ENCODE assay signal across 8 mouse cellular contexts in genomic region chr17:24649581-24650069, GRCm38 (mm10). TPM values are rescaled to one million over a fixed set of nuclear protein-coding genes. Genes with fewer than 3 reads are reported as not detected.
A peak's percentile ranks its signal among the peaks of the same experiment; 100 is the strongest.
DNase-seq lines count a peak whose midpoint lies in the region; ATAC-seq lines count a peak whose summit lies in the region.

No protein-coding gene starts in this region.

- H3K4me1 ChIP-seq in forebrain, embryonic 16.5 days (replicated peaks; ENCODE audit: control insufficient read depth, insufficient read depth, low read length), result peaks cover 16% of the 10 kb centered on the region
- H3K4me1 ChIP-seq in intestine, embryonic 15.5 days (replicated peaks), result peaks cover 32% of the 10 kb centered on the region

- H3K9me3 ChIP-seq in forebrain, embryonic 16.5 days (ENCODE audit: control insufficient read depth, low read length), result no peaks in the 10 kb centered on the region
- no peaks in the 10 kb centered on the region for H3K9me3 ChIP-seq in intestine, embryonic 15.5 days

- no peak overlapping the region for H3K27ac ChIP-seq in forebrain, embryonic 16.5 days (ENCODE audit: low read length)
- H3K27ac ChIP-seq in intestine, embryonic 15.5 days, result peak overlapping the region; percentile 65

- peak overlapping the region; percentile 100 for H3K4me2 ChIP-seq in forebrain, embryonic 16.5 days (ENCODE audit: low read length)
- H3K4me2 ChIP-seq in intestine, embryonic 15.5 days (replicated peaks), result peak overlapping the region; percentile 99

- peak; percentile 39 for ATAC-seq in forebrain, embryonic 16.5 days
- peak; percentile 65 for ATAC-seq in intestine, embryonic 15.5 days
- ATAC-seq in megakaryocyte progenitor cell, adult 5-6 weeks (replicated peaks; ENCODE audit: poor library complexity), result no peak

- 1% methylated on average over 35 of the region's 35 CpGs for WGBS in forebrain, embryonic 16.5 days
- WGBS in intestine, embryonic 15.5 days, result 1% methylated on average over 35 of the region's 35 CpGs

- H3K9ac ChIP-seq in forebrain, embryonic 16.5 days (replicated peaks; ENCODE audit: low read depth, low read length), result peak overlapping the region; percentile 84
- peak overlapping the region; percentile 82 for H3K9ac ChIP-seq in intestine, embryonic 15.5 days

- H3K36me3 ChIP-seq in forebrain, embryonic 16.5 days (ENCODE audit: control insufficient read depth, insufficient read depth), result no peaks in the 10 kb centered on the region
- H3K36me3 ChIP-seq in intestine, embryonic 15.5 days, result no peaks in the 10 kb centered on the region

- peak overlapping the region; percentile 71 for H3K4me3 ChIP-seq in forebrain, embryonic 16.5 days (replicated peaks; ENCODE audit: low read length)
- peak overlapping the region; percentile 72 for H3K4me3 ChIP-seq in intestine, embryonic 15.5 days (replicated peaks)

- DNase-seq in ovary, postnatal 36 days (ENCODE audit: low spot score), result peak; percentile 59
- DNase-seq in ovary, postnatal 10 days (ENCODE audit: low spot score), result no peak
- peak; percentile 60 to 74 for DNase-seq in adrenal gland, postnatal 36 days
- peak; percentile 74 to 79 for DNase-seq in lung, adult 18-20 months
- DNase-seq in retina, embryonic 14.5 days (ENCODE audit: low spot score), result peak; percentile 46

- H3K27me3 ChIP-seq in forebrain, embryonic 16.5 days (replicated peaks; ENCODE audit: control insufficient read depth, insufficient read depth, low read length), result no peaks in the 10 kb centered on the region
- H3K27me3 ChIP-seq in intestine, embryonic 15.5 days (replicated peaks), result no peaks in the 10 kb centered on the region

RNA-seq across cellular contexts. Expression of gene Slc9a3r2, which starts 0.5 kb away (rescaled TPM):
- total RNA-seq in adrenal gland, postnatal 36 days (2021), result 10 to 100 TPM; 48.0 to 88.5 TPM
- 28.1 and 31.2 TPM in 2 replicates for polyA plus RNA-seq in forebrain, embryonic 16.5 days (2015; fragmentation: Nextera tagmentation; extraction: Ambion mirVana)
- 43.9 and 49.2 TPM in 2 replicates for polyA plus RNA-seq in intestine, embryonic 15.5 days (2015; fragmentation: Nextera tagmentation; extraction: Ambion mirVana)
- total RNA-seq in megakaryocyte progenitor cell, adult 5-6 weeks (2015), result 1.2 and 2.6 TPM in 2 replicates
- 1.4 and 1.6 TPM in 2 replicates for total RNA-seq in megakaryocyte progenitor cell, adult 5-6 weeks (2017)

RNA-seq across cellular contexts. Expression of gene Npw, which starts 8.6 kb away (rescaled TPM):
- not detected for total RNA-seq in adrenal gland, postnatal 36 days (2021)
- not detected in 2 replicates for polyA plus RNA-seq in forebrain, embryonic 16.5 days (2015; fragmentation: Nextera tagmentation; extraction: Ambion mirVana)
- 0.30 and 0.56 TPM in 2 replicates for polyA plus RNA-seq in intestine, embryonic 15.5 days (2015; fragmentation: Nextera tagmentation; extraction: Ambion mirVana)
- total RNA-seq in megakaryocyte progenitor cell, adult 5-6 weeks (2015), result not detected in 2 replicates
- not detected in 2 replicates for total RNA-seq in megakaryocyte progenitor cell, adult 5-6 weeks (2017)

RNA-seq across cellular contexts. Expression of gene Nthl1, which starts 17.1 kb away (rescaled TPM):
- 1 to 10 TPM; 7.8 TPM for total RNA-seq in adrenal gland, postnatal 36 days (2021)
- 13.4 and 14.4 TPM in 2 replicates for polyA plus RNA-seq in forebrain, embryonic 16.5 days (2015; fragmentation: Nextera tagmentation; extraction: Ambion mirVana)
- 15.6 and 18.1 TPM in 2 replicates for polyA plus RNA-seq in intestine, embryonic 15.5 days (2015; fragmentation: Nextera tagmentation; extraction: Ambion mirVana)
- 5.7 and 6.7 TPM in 2 replicates for total RNA-seq in megakaryocyte progenitor cell, adult 5-6 weeks (2015)
- 12.0 and 13.6 TPM in 2 replicates for total RNA-seq in megakaryocyte progenitor cell, adult 5-6 weeks (2017)

RNA-seq across cellular contexts. Expression of gene Tsc2, which starts 17.2 kb away (rescaled TPM):
- 100 to 1,000 TPM in 1 of 2 experiments, 10 to 100 TPM in 1; 79.2 to 103 TPM for total RNA-seq in adrenal gland, postnatal 36 days (2021)
- 80.4 and 86.8 TPM in 2 replicates for polyA plus RNA-seq in forebrain, embryonic 16.5 days (2015; fragmentation: Nextera tagmentation; extraction: Ambion mirVana)
- polyA plus RNA-seq in intestine, embryonic 15.5 days (2015; fragmentation: Nextera tagmentation; extraction: Ambion mirVana), result 41.0 and 45.7 TPM in 2 replicates
- total RNA-seq in megakaryocyte progenitor cell, adult 5-6 weeks (2015), result 64.3 and 66.9 TPM in 2 replicates
- total RNA-seq in megakaryocyte progenitor cell, adult 5-6 weeks (2017), result 52.1 and 54.1 TPM in 2 replicates

RNA-seq across cellular contexts. Expression of gene Zfp598, which starts 19.9 kb away (rescaled TPM):
- total RNA-seq in adrenal gland, postnatal 36 days (2021), result 10 to 100 TPM; 47.5 to 51.1 TPM
- polyA plus RNA-seq in forebrain, embryonic 16.5 days (2015; fragmentation: Nextera tagmentation; extraction: Ambion mirVana), result 17.9 and 22.0 TPM in 2 replicates
- polyA plus RNA-seq in intestine, embryonic 15.5 days (2015; fragmentation: Nextera tagmentation; extraction: Ambion mirVana), result 20.0 and 20.5 TPM in 2 replicates
- total RNA-seq in megakaryocyte progenitor cell, adult 5-6 weeks (2015), result 25.0 and 29.1 TPM in 2 replicates
- total RNA-seq in megakaryocyte progenitor cell, adult 5-6 weeks (2017), result 21.3 and 22.6 TPM in 2 replicates

Comparison
In these comparisons a context has a peak if more than half of its experiments do, and no peak if none do; other contexts are left out.
1. RNA of gene Slc9a3r2, which starts 0.5 kb away (total RNA-seq): 48.0 to 88.5 TPM in adrenal gland, postnatal 36 days; 1.2 to 2.6 TPM in megakaryocyte progenitor cell, adult 5-6 weeks; every median in the first group is over 10 times any median in the second.